Mouse (Mus musculus) lung, embryonic 16.5 days (tissue): ENCODE data around the gene Hoxd8. TPM values are rescaled to one million over a fixed set of nuclear protein-coding genes. Genes with fewer than 3 reads are reported as not detected.

Experiments used
- ATAC-seq: fragments of 200-750 bp; cut with Nextera tagmentation; 2 replicates; pipeline ENCODE4 v1.8.0; 2017; ENCODE audit warnings: low read depth, mild to moderate bottlenecking, moderate library complexity
- H3K27ac ChIP-seq: fragments of 300-500 bp; sonication (generic); 2 replicates; pipeline ENCODE4 v1.5.1; 2014; ENCODE audit warnings: mild to moderate bottlenecking, control low read depth, low read length
- H3K27me3 ChIP-seq: fragments of 300-500 bp; sonication (generic); 2 replicates; pipeline ENCODE4 v1.6.1; 2014; ENCODE audit warnings: low read depth, low read length, mixed read lengths; ENCODE audit not compliant: control insufficient read depth, insufficient read depth
- H3K36me3 ChIP-seq: fragments of 300-500 bp; sonication (generic); 2 replicates; pipeline ENCODE4 v1.6.1; 2014; ENCODE audit warnings: low read length; ENCODE audit not compliant: control insufficient read depth, insufficient read depth
- H3K4me1 ChIP-seq: fragments of 300-500 bp; sonication (generic); replicated peaks from 2 replicates; pipeline ENCODE4 v1.6.1; 2014; ENCODE audit warnings: low read length, mixed read lengths; ENCODE audit not compliant: control insufficient read depth, insufficient read depth
- H3K4me2 ChIP-seq: fragments of 300-500 bp; sonication (generic); 2 replicates; pipeline ENCODE4 v1.6.1; 2014; ENCODE audit warnings: low read depth, low read length, control low read depth
- H3K4me3 ChIP-seq: fragments of 300-500 bp; sonication (generic); 2 replicates; pipeline ENCODE4 v1.5.1; 2014; ENCODE audit warnings: mild to moderate bottlenecking, low read length, control low read depth
- H3K9ac ChIP-seq: fragments of 300-500 bp; sonication (generic); 2 replicates; pipeline ENCODE4 v1.6.1; 2014; ENCODE audit warnings: low read length, control low read depth
- H3K9me3 ChIP-seq: fragments of 300-500 bp; sonication (generic); 2 replicates; pipeline ENCODE4 v1.6.1; 2016; ENCODE audit warnings: low read length; ENCODE audit not compliant: control insufficient read depth
- WGBS: fragments of 180-500 bp; shearing (Covaris S2); extraction: QIAGEN DNeasy Blood & Tissue Kit; methylation state at CpG from one replicate; pipeline ENCODE4 v1.1.7; 2014; 5-methylcytosine and 5-hydroxymethylcytosine counted together
- polyA plus RNA-seq: library from polyadenylated mRNA; unstranded; fragments of >200 nt; fragmentation: Nextera tagmentation; extraction: Ambion mirVana; gene quantifications from 2 replicates; pipeline ENCODE4 v1.2.1, GENCODE M21; 2015

Gene Hoxd8
- polyA plus RNA-seq, 1 experiment from 2014 or later, result 0.20 TPM

DNA sequence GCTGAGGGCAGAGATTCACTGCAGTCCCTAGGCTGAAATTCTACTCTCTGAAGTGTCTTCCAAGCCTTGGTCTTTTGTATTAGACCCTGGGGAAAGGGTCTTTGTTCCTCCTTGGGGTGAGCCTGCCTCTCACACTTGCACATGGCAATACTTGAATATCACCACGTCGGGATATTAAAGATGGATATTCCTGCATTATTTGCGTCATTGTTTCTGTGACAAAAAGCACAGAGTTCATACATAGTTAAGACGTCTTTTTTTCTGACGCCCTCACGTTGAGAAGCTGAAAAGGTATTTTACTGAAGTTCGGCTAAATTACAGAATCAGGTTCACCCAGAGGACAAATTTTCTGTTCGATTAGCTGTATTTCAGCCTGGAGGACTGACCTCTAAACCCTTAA lies 25.9 kb downstream of the Hoxd8 start:
- H3K9me3 ChIP-seq, result no peaks in the 10 kb centered on the region
- ATAC-seq, result no peak
- no peaks in the 10 kb centered on the region for H3K4me1 ChIP-seq
- no peak overlapping the region for H3K4me3 ChIP-seq
- H3K36me3 ChIP-seq, result no peaks in the 10 kb centered on the region
- H3K27me3 ChIP-seq, result peaks cover 96% of the 10 kb centered on the region
- no peak overlapping the region for H3K27ac ChIP-seq
- no peak overlapping the region for H3K9ac ChIP-seq
- WGBS, result 9% methylated on average over 8 of the region's 8 CpGs
- no peak overlapping the region for H3K4me2 ChIP-seq

- H3K36me3 ChIP-seq, result no peaks in the 10 kb centered on the region
- H3K27me3 ChIP-seq, result peaks cover 96% of the 10 kb centered on the region
- no peak overlapping the region for H3K4me2 ChIP-seq
- H3K4me3 ChIP-seq, result no peak overlapping the region
- H3K9ac ChIP-seq, result no peak overlapping the region
- no peak overlapping the region for H3K27ac ChIP-seq
- no peak for ATAC-seq
- H3K4me1 ChIP-seq, result peaks cover 3% of the 10 kb centered on the region; the same call in 1 of the 2 replicates
- H3K9me3 ChIP-seq, result no peaks in the 10 kb centered on the region
Measured at GRCm38 (mm10) chr2:74731055-74731454, 26.6 kb downstream of the Hoxd8 start.

DNA sequence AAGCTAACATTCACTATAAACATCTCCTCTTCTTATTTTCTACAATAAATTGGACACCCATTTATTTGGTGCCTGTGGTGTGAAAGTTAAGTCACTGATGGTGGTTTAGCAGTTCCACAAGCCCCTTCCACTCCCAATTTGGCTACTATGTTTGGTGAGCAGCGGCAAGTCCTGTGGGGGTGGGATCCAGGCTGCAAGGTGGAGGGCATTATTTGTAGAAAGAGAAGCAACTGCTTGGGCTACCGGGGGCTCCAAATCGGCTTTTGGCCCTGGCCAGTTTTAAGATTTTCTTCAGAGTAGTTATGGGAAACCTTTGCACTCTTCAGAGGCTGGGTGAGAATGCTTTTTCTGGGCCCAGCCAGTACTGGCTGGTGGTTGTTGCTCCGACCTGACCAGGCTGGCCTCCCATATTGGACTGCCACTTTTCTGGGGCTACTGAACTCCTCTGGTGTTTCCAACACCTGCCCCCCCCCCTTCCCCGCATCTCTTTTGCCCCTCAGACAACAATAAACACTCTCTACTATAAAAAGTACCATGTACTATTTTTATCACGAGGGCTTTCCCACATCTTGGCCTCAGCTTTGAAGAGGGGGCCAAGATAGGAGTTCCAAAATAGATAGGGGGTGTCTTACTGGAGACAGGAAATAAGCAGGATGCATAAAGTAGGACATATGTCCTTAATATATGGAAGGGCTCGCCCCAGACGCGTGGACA lies 27.5 kb downstream of the Hoxd8 start:
- Histone ChIP-seq H3K9me3 (no peaks in the 10 kb centered on the region), H3K9ac (no peak overlapping the region), H3K27ac (no peak overlapping the region), H3K27me3 (peaks cover 96% of the 10 kb centered on the region), H3K4me2 (no peak overlapping the region), H3K4me1 (peaks cover 3% of the 10 kb centered on the region; the same call in 1 of the 2 replicates), H3K36me3 (no peaks in the 10 kb centered on the region), H3K4me3 (no peak overlapping the region)
- 11% methylated on average over 9 of the region's 9 CpGs for WGBS
- ATAC-seq, result no peak

DNA sequence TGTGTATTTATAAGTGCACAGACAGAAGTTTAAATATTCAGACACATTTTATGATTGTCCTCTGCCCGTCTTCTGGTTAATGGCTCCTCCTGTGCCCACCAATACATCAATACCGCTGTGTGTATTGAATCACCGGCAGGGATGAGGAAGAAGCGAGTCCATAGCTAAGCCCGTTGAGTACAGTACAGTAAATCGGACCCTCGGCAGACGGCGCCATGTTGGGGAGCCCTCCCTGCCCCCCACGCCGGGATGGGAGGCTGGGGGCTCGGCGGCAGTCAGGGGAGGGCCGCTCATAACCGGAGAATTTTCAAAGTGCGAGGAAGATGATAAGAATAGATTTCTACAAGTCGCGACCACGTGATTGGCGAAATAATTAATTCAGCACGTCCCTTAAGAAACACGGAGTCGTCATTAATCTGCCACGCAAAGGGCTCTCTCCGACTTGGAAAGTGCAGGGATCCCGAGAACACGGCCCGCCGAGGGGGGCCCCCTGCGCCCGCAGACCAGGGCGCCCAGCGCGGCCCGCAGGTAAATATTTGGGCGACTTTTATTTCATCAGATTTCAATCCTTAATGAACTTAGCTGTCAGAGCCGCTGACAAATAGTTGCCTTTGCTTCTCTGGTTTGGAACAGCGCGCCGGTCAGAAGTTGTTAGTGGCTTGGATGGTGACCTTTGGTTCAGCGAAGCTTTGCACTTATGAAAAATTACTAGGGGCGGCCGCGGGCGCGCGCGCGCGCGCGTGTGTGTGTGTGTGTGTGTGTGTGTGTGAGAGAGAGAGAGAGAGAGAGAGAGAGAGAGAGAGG lies 28.3 kb downstream of the Hoxd8 start:
- no peaks in the 10 kb centered on the region for H3K36me3 ChIP-seq
- H3K27me3 ChIP-seq, result peaks cover 96% of the 10 kb centered on the region
- peaks cover 3% of the 10 kb centered on the region; the same call in 1 of the 2 replicates for H3K4me1 ChIP-seq
- H3K4me2 ChIP-seq, result no peak overlapping the region
- H3K9me3 ChIP-seq, result no peaks in the 10 kb centered on the region
- WGBS, result 1% methylated on average over 52 of the region's 52 CpGs
- no peak for ATAC-seq
- no peak overlapping the region for H3K27ac ChIP-seq
- no peak overlapping the region for H3K9ac ChIP-seq
- H3K4me3 ChIP-seq, result no peak overlapping the region

DNA sequence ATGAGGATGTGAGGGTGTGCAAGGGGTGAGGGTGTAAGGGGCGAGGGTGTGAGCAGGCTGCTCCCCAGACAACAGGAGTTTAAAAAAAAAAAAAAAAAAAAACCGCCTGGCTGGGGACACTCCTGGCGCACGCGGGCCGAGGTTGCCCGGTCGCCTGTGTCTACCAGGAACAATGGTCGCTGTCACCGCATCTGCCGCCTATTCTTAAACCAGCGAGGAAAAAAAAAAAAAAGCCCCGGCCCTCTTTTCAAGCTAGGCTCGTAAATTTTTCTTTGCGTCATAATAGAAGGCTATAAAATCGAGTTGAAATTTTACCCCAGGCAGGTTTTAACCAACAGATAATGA lies 28.9 kb downstream of the Hoxd8 start:
- H3K9ac ChIP-seq, result no peak overlapping the region
- H3K4me3 ChIP-seq, result no peak overlapping the region
- no peak for ATAC-seq
- peaks cover 96% of the 10 kb centered on the region for H3K27me3 ChIP-seq
- H3K36me3 ChIP-seq, result no peaks in the 10 kb centered on the region
- H3K9me3 ChIP-seq, result no peaks in the 10 kb centered on the region
- peaks cover 3% of the 10 kb centered on the region; the same call in 1 of the 2 replicates for H3K4me1 ChIP-seq
- 0% methylated on average over 15 of the region's 16 CpGs for WGBS
- no peak overlapping the region for H3K4me2 ChIP-seq
- no peak overlapping the region for H3K27ac ChIP-seq

DNA sequence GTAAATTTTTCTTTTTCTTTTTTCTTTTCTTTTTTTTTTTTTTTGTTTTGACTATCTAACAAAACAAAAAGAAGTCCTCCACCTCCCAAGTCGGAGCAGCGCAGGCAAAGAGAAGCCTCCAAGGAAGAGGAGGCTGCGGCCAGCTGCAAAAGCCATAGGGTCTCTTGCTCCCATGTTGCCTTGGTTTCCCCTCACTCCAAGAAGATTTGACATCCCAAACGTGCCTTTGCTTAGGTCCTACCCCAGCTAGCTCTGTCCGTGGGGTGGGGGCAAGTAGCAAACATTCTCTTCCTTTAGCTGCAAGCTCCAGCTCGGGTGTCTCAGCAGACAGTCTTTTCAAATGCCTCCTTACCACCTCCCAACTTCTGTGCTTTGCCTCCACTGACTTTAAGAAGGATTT lies 29.4 kb downstream of the Hoxd8 start:
- no peak overlapping the region for H3K4me2 ChIP-seq
- WGBS, result 2% methylated on average over 6 of the region's 6 CpGs
- H3K4me3 ChIP-seq, result no peak overlapping the region
- peaks cover 96% of the 10 kb centered on the region for H3K27me3 ChIP-seq
- H3K27ac ChIP-seq, result no peak overlapping the region
- no peaks in the 10 kb centered on the region for H3K36me3 ChIP-seq
- no peak for ATAC-seq
- H3K4me1 ChIP-seq, result peaks cover 3% of the 10 kb centered on the region; the same call in 1 of the 2 replicates
- no peaks in the 10 kb centered on the region for H3K9me3 ChIP-seq
- no peak overlapping the region for H3K9ac ChIP-seq

DNA sequence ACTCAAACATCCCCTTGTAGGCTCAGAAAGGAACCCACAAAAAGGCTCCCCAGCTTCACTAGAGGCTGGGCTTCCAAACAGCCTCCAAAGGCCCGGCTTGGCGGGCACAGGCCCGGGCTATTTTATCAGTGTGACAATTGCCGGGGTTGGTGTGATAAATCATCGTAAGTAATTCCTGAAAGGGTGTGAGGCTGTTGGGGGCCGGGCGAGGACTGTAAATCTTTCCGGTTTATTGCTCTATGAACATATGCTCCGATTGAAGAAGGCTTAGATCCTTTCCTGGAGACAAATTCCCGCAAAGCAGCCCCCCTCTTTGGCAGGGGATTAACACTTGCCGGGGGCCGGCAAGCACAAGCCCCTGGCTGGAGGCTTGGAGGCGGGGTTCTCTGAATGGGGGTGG lies 30.0 kb downstream of the Hoxd8 start:
- peaks cover 96% of the 10 kb centered on the region for H3K27me3 ChIP-seq
- H3K9ac ChIP-seq, result no peak overlapping the region
- H3K36me3 ChIP-seq, result no peaks in the 10 kb centered on the region
- H3K4me1 ChIP-seq, result peaks cover 3% of the 10 kb centered on the region; the same call in 1 of the 2 replicates
- H3K9me3 ChIP-seq, result no peaks in the 10 kb centered on the region
- no peak for ATAC-seq
- H3K4me3 ChIP-seq, result no peak overlapping the region
- H3K4me2 ChIP-seq, result no peak overlapping the region
- no peak overlapping the region for H3K27ac ChIP-seq
- WGBS, result 2% methylated on average over 13 of the region's 13 CpGs

GRCm38 (mm10) chr2:74734996-74735811 lies 30.8 kb downstream of the Hoxd8 start:
- peaks cover 98% of the 10 kb centered on the region for H3K27me3 ChIP-seq

More at GRCm38 (mm10) chr2:74734996-74735811, 30.8 kb downstream of the Hoxd8 start:
- Histone ChIP-seq H3K27ac (no peak overlapping the region), H3K9me3 (no peaks in the 10 kb centered on the region), H3K4me2 (no peak overlapping the region), H3K4me3 (no peak overlapping the region), H3K36me3 (no peaks in the 10 kb centered on the region), H3K9ac (no peak overlapping the region), H3K4me1 (peaks cover 3% of the 10 kb centered on the region; the same call in 1 of the 2 replicates)
- ATAC-seq, result no peak
- WGBS, result 4% methylated on average over 27 of the region's 27 CpGs
